Mouse (Mus musculus) thymus, adult 18-20 months (tissue): ENCODE data around the gene Tle3.
A peak's percentile ranks its signal among the peaks of the same experiment; 100 is the strongest.

Source experiments
- DNase-seq, 2 experiments: peaks; one replicate each; pipeline ENCODE4 v3.0.0; 2022; ENCODE audit warnings: mixed read lengths in 2 of 2

Tle3 gene

GRCm38 (mm10) chr9:61371755-61372509, at the start of gene Tle3:
Tle3 (plus strand) TSS chr9:61372366.
- DNase-seq: peak; percentile 96 to 98

GRCm38 (mm10) chr9:61323221-61323620, 48.9 kb upstream of the Tle3 start:
- no peak for DNase-seq

- DNase-seq: no peak
Measured at GRCm38 (mm10) chr9:61323879-61324278, 48.3 kb upstream of the Tle3 start.

- no peak for DNase-seq
Measured at GRCm38 (mm10) chr9:61324354-61324753, 47.8 kb upstream of the Tle3 start.

- no peak for DNase-seq
Measured at GRCm38 (mm10) chr9:61325012-61325411, 47.2 kb upstream of the Tle3 start.

- DNase-seq: no peak
Measured at GRCm38 (mm10) chr9:61325931-61326351, 46.2 kb upstream of the Tle3 start.

GRCm38 (mm10) chr9:61326922-61327321, 45.2 kb upstream of the Tle3 start:
- DNase-seq: no peak

GRCm38 (mm10) chr9:61328173-61328572, 44.0 kb upstream of the Tle3 start:
- no peak for DNase-seq

- DNase-seq: no peak
Measured at GRCm38 (mm10) chr9:61330747-61331146, 41.4 kb upstream of the Tle3 start.

GRCm38 (mm10) chr9:61332226-61332936, 39.8 kb upstream of the Tle3 start:
- no peak for DNase-seq

GRCm38 (mm10) chr9:61336179-61336578, 36.0 kb upstream of the Tle3 start:
- no peak for DNase-seq

GRCm38 (mm10) chr9:61336591-61337587, 35.3 kb upstream of the Tle3 start:
- DNase-seq: no peak

- no peak for DNase-seq
Measured at GRCm38 (mm10) chr9:61337665-61338064, 34.5 kb upstream of the Tle3 start.

- DNase-seq: no peak
Measured at GRCm38 (mm10) chr9:61339311-61339710, 32.9 kb upstream of the Tle3 start.

- no peak for DNase-seq
Measured at GRCm38 (mm10) chr9:61340333-61340732, 31.8 kb upstream of the Tle3 start.

GRCm38 (mm10) chr9:61342297-61342696, 29.9 kb upstream of the Tle3 start:
- DNase-seq: no peak

GRCm38 (mm10) chr9:61344684-61345083, 27.5 kb upstream of the Tle3 start:
- DNase-seq: no peak

GRCm38 (mm10) chr9:61347011-61347410, 25.2 kb upstream of the Tle3 start:
- no peak for DNase-seq

GRCm38 (mm10) chr9:61348036-61348435, 24.1 kb upstream of the Tle3 start:
- no peak for DNase-seq

- no peak for DNase-seq
Measured at GRCm38 (mm10) chr9:61348616-61349015, 23.6 kb upstream of the Tle3 start.

GRCm38 (mm10) chr9:61349697-61350096, 22.5 kb upstream of the Tle3 start:
- no peak for DNase-seq

- no peak for DNase-seq
Measured at GRCm38 (mm10) chr9:61351164-61351563, 21.0 kb upstream of the Tle3 start.

GRCm38 (mm10) chr9:61358933-61359332, 13.2 kb upstream of the Tle3 start:
- DNase-seq: no peak
